Mouse (Mus musculus): Measurements from ENCODE around the gene Sgsm3.
"Not testable (repeated sequence)": the region's sequence is repeated elsewhere in the genome, so short reads cannot be mapped to it uniquely, and the experiment has no call there.

The Sgsm3 gene

GRCm38 (mm10) chr15:80977620-80978334, at the start of gene Sgsm3:
TSS of gene Sgsm3 (plus strand) at chr15:80977765.
- peak; percentile 91 for DNase-seq (ENCODE audit: low read depth, low spot score)

- DNase-seq (ENCODE audit: low read depth, low spot score): peak; percentile 69
Measured at GRCm38 (mm10) chr15:80928811-80929355, 48.7 kb upstream of the Sgsm3 start.

GRCm38 (mm10) chr15:80930048-80930571, 47.5 kb upstream of the Sgsm3 start:
- peak; percentile 50 for DNase-seq (ENCODE audit: low read depth, low spot score)

GRCm38 (mm10) chr15:80930676-80931320, 46.8 kb upstream of the Sgsm3 start:
- not testable (repeated sequence) for DNase-seq (ENCODE audit: low read depth, low spot score)

- no peak for DNase-seq (ENCODE audit: low read depth, low spot score)
Measured at GRCm38 (mm10) chr15:80931345-80931960, 46.1 kb upstream of the Sgsm3 start.

GRCm38 (mm10) chr15:80934841-80935240, 42.7 kb upstream of the Sgsm3 start:
- DNase-seq (ENCODE audit: low read depth, low spot score): no peak

- no peak for DNase-seq (ENCODE audit: low read depth, low spot score)
Measured at GRCm38 (mm10) chr15:80936686-80937085, 40.9 kb upstream of the Sgsm3 start.

- DNase-seq (ENCODE audit: low read depth, low spot score): no peak
Measured at GRCm38 (mm10) chr15:80938615-80939014, 39.0 kb upstream of the Sgsm3 start.

- DNase-seq (ENCODE audit: low read depth, low spot score): no peak
Measured at GRCm38 (mm10) chr15:80939401-80939800, 38.2 kb upstream of the Sgsm3 start.

- no peak for DNase-seq (ENCODE audit: low read depth, low spot score)
Measured at GRCm38 (mm10) chr15:80941468-80942040, 36.0 kb upstream of the Sgsm3 start.

GRCm38 (mm10) chr15:80945851-80946250, 31.7 kb upstream of the Sgsm3 start:
- peak; percentile 65 for DNase-seq (ENCODE audit: low read depth, low spot score)

GRCm38 (mm10) chr15:80948145-80949135, 29.1 kb upstream of the Sgsm3 start, which contains the start of gene Adsl:
TSS of gene Adsl (plus strand) at chr15:80948490.
- DNase-seq (ENCODE audit: low read depth, low spot score): peak; percentile 92

GRCm38 (mm10) chr15:80949431-80949830, 28.1 kb upstream of the Sgsm3 start:
- no peak for DNase-seq (ENCODE audit: low read depth, low spot score)

GRCm38 (mm10) chr15:80950055-80950454, 27.5 kb upstream of the Sgsm3 start:
- DNase-seq (ENCODE audit: low read depth, low spot score): no peak

GRCm38 (mm10) chr15:80953971-80954370, 23.6 kb upstream of the Sgsm3 start:
- no peak for DNase-seq (ENCODE audit: low read depth, low spot score)

- DNase-seq (ENCODE audit: low read depth, low spot score): peak; percentile 43
Measured at GRCm38 (mm10) chr15:80954861-80955260, 22.7 kb upstream of the Sgsm3 start.

- no peak for DNase-seq (ENCODE audit: low read depth, low spot score)
Measured at GRCm38 (mm10) chr15:80955836-80956438, 21.6 kb upstream of the Sgsm3 start.

GRCm38 (mm10) chr15:80969371-80969770, 8.2 kb upstream of the Sgsm3 start:
- DNase-seq (ENCODE audit: low read depth, low spot score): no peak

- no peak for DNase-seq (ENCODE audit: low read depth, low spot score)
Measured at GRCm38 (mm10) chr15:80974311-80974710, 3.3 kb upstream of the Sgsm3 start.

GRCm38 (mm10) chr15:80975666-80976065, 1.9 kb upstream of the Sgsm3 start:
- DNase-seq (ENCODE audit: low read depth, low spot score): no peak

All from ES-CJ7 (cell line).